Mouse (Mus musculus): ENCODE results near the gene Sec14l2.

GRCm38 (mm10) chr11:4141505-4141904 is 18.3 kb upstream of the Sec14l2 start:
- TF ChIP-seq CTCF (IDR thresholded peaks at IDR 0.05; ENCODE audit: borderline replicate concordance, insufficient read depth, low read depth, low read length) = no peak
- no peak for TF ChIP-seq POLR2A (IDR thresholded peaks at IDR 0.05; ENCODE audit: borderline replicate concordance, insufficient read depth, low read length)

Measured in cerebellum, adult 2 months (tissue).